Mouse (Mus musculus) right cerebral cortex, postnatal 14 days (tissue): ENCODE measurements at regions not wholly inside any gene's neighbourhood (a gene's known extent, or its start where the extent isn't known, plus 50 kb on each side); places are given as distances from the start of the nearest gene placed in this dataset.

Source experiments
- DNase-seq: peaks from one replicate; pipeline ENCODE4 v3.0.0; 2022

DNA sequence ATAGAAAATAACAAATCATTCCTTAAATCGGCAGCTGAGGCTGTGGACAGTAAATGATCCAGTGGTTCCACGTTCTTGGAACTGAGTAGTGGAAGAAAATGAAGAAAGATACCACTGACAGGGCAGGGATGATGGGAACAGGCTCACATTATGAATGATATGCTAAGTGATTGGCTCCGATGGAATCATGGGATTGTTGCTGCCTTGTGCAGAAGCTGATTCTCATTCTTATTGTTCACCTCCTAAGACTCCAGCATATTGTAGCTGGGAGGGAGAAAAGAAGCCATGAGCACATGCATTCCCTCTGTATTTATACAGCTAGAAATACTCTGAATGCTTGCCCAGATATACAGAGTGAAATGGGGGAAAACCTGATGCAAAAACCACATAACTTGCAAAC, 777.3 kb upstream of the Gm8797 start:
- DNase-seq: no peak

DNA sequence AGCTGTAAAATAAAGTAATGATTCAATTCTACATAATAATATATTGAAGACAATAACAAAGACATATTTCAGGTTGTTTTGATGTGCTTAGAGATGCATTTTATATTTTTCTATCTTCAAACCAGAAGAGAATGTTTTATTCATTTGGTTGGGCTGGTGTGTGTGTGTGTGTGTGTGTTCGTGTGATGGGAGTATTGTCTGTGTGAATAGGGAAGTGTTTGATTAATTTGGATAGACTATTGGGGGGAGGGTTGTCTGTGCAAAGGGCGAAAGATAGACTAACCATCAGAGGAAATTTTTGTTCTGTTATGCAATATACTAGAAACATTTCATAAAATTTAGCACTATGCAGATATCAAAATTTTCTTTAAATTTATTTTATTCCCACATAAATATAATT, 776.8 kb upstream of the Gm8797 start:
- DNase-seq: no peak

DNA sequence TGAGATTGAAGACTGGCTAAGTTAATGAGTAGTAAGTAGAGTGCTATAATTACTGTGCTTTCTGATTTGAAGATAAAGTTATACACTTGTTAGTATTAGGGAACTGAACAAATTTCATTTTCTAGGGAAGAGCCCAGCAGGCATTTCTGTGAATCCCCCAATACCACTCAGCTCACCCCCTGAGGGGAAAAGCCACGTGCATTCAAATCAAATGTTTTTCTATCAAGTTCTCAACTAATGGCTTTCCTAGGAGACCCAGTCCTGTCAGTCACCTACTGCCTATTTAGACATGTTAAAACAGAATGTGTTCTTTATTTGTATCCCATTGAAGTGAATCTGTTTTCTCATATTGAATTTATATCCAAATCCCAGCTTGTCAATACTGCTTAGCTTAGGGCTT, 775.9 kb upstream of the Gm8797 start:
- DNase-seq: no peak

DNA sequence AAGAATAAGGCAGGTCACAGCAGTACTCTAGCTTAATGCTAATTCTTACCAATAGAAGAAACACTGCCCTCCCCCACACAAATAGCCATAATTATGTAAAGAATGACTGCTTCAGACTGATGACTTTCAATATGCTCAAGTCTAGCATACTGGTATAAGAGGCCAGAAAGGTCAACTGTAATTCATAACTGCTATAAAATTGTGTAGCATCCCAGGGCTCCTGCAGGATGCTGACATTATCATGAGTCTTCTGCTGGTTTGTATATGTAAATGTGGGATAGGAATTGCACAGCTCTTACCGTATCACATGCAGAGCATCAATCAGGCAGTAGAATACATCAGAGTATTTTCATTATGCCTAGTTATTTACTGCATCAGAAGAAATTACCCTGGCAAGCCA, 774.3 kb upstream of the Gm8797 start:
- no peak for DNase-seq

DNA sequence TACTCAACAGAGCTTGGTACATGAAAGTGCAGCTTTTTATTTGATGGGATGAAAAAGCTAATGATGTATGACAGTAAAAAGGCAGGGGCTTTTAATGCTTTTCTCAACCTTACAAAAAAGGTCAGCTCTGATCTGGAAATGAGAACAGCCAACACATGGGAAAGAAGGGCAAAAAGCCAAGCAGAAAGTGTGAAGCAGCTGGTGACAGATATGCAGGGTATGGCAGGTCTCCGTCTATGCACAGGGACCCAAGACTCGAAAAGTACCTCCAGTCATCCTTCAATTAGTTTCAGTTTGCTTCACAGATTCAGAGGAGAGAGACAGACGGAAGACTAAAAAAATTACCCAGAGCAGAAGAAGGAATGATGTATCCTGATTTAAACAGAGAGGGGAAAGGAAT, 732.9 kb upstream of the Gm8797 start:
- no peak for DNase-seq
